Mouse (Mus musculus) natural killer cell, adult 2 months (primary cell): ENCODE data around the gene Mpo.
A peak's percentile ranks its signal among the peaks of the same experiment; 100 is the strongest.

Experiments used
- DNase-seq, 2 experiments: peaks; one replicate each; pipeline ENCODE4 v3.0.0; 2022; ENCODE audit warnings: low spot score in 2 of 2

The Mpo gene

GRCm38 (mm10) chr11:87758161-87758911 lies 35.0 kb upstream of the Mpo start:
- peak; percentile 63 to 73 for DNase-seq

DNA sequence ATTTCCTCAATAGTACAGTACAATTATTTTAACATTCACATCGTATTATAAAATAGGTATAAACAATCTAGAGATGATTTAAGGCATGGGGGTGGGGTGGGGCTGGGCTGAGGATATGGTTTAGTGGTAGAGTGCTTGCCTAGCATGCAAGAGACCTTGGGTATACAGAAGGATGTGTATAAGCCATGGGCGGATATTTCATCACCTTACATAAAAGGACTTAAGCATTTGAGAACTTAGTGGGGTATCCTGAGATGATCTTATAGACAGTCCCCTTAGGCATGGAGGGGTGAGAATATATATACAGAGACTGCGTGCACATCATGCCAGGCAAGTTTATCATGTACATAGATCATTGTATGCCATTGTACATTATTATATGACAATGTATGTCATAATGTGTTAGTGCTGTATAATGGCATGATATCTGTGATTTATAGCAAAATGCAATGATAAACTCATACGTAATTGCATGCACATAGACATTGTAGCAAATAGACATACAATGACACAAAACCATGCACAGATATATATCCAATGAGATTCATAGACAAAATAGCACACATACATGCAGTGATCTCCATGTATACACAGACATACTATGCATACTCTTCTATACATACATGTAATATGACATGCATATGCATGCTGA lies 34.3 kb upstream of the Mpo start:
- peak; percentile 36 to 56 for DNase-seq

DNA sequence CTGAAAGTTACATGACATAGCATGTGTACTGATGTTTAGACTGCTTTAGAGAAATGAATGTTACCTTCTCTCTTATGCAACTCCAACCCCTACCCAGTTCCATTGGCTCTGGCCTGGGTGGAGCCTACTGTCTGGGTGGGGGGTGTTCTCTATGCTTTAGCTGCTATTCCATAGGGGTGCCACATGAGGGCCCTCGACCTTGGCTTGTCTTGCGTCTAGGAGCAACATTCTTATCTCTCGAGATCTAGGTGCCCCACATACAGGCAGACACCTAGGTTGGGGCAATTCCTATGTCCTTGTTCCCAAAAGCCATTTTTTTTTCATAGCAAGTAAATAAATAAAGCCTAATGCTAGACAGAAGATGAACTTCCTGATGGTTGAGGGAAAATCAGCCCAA lies 33.8 kb upstream of the Mpo start:
- DNase-seq = peak; percentile 79 to 85

- peak in 1 of 2 experiments; percentile 39 for DNase-seq
These were observed 32.9 kb upstream of the Mpo start, which contains the start of gene Tspoap1 for GRCm38 (mm10) chr11:87760301-87761081. Gene Tspoap1, plus strand, starts transcription at chr11:87760541.

DNA sequence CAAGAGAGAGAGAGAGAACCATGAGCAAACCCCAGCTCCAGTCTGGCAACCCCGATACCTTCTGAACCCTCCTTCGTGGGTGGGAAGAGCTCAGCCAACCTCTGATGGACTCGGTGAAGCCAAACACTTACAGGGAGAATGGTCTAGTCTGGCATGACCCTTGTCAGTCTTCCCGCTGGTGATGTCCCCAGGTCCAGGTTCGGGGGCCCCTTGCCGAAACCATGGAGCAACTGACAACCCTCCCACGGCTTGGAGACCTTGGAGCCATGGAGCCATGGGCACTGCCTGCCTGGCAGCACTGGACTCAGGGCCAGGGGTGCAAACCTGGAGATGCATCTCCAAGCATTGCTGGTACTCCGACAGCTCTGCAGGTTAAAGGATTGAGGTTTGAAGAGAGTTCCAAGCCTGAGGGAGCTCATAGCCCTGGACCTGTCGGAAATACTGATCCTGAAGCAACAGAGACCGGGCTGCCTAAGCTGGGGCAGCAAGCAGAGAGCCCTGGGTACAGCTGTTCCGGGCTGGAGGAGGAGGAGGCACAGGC lies 32.1 kb upstream of the Mpo start:
- DNase-seq = no peak

- no peak for DNase-seq
These were observed 31.3 kb upstream of the Mpo start for GRCm38 (mm10) chr11:87761806-87762701.

DNA sequence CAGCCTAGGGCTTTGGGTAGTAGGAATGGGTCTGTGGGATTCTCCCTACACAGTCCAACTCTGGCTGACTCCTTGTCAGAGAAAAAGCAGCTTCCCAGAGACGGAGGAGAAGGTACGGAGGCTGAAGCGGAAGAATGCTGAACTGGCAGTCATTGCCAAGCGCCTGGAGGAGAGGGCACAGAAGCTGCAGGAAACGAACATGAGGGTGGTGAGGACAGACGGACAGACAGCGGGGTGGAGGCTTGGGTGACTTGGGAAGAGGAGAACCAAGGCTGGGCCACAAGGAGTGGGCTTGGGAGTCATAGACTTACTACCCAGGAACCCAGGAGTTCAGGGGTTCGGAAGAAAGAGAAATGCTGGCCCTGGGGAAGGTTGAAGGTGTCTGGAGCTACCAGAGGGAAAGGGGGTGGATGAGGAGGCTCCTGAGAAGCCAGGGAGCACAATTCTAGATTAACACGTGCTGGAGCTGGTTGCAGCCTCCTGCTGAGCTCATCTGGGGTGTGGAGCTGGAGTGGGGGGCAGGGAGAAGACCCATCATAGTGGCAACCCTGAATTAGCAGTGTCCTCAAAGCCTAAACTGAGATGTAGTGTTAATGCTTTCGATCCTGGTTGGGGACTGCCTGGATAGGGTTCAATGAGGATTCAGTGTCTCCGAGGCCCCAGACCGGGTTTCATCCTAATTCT lies 30.5 kb upstream of the Mpo start:
- DNase-seq = no peak

- no peak for DNase-seq
These were observed 29.8 kb upstream of the Mpo start for GRCm38 (mm10) chr11:87763511-87763987.

DNA sequence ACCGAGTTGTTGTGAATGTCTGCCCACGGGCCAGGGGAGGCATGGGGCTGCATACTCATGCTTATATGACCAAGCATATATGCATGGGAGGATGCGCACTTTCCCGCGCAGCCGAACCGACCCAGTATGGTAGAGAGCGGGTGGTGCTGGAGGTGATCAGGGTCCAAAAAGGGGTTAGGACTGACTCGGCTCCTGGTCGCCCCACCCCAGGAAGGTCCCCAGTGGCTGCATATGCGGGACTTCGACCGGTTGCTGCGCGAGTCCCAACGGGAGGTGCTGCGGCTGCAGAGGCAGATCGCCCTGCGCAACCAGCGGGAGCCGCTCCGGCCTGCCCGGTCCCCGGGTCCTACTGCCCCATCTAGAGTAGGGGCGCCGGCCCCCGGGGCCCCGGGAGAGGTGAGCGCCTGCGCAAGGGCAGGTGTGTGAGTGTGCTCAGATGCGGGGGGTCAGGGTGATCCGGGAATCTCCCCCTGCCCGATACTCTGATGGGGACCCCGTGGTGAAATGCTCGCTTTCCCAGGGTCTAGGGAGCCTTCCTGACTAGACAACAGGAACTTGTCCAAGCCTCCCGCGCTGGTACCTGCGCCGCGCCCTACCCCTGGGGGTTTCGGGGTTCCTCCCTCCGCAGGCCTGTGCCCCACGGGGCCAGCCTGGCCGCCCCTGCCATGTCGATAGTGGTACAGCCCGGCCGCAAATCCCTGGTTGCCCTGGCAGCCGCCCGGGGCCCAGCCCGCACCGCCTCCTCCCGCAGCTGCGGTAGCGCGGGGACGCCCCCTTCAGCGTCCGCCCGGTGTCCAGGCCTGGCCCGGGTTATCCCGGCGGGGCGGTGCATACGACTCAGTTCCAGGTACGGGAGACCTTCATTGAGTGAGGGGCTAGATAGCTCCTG lies 29.1 kb upstream of the Mpo start:
- DNase-seq = peak in 1 of 2 experiments; percentile 53

GRCm38 (mm10) chr11:87768745-87769144 lies 24.6 kb upstream of the Mpo start:
- DNase-seq = no peak

DNA sequence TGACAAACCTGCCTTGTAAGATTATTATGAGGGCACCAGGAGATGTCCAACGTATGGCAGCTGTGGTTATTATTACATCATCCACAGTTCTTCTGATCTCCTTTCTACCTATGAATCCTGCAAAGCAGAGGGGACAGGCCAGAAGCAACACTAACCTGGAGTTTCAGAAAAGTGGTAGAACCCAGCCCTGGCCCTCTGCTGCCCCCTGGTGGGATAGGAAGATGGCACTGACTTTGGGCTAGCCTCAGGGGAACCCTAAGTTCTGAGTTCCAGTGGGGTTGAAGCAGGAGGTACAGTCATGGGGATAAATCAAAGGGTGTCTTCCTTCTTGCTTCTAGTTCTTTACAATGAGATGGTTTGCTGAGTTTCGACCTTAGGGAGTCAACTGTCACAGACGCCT lies 22.4 kb upstream of the Mpo start:
- DNase-seq = peak; percentile 82 to 89

GRCm38 (mm10) chr11:87772354-87772753 lies 21.0 kb upstream of the Mpo start:
- no peak for DNase-seq

- no peak for DNase-seq
These were observed 15.1 kb upstream of the Mpo start for GRCm38 (mm10) chr11:87778100-87778765.

DNA sequence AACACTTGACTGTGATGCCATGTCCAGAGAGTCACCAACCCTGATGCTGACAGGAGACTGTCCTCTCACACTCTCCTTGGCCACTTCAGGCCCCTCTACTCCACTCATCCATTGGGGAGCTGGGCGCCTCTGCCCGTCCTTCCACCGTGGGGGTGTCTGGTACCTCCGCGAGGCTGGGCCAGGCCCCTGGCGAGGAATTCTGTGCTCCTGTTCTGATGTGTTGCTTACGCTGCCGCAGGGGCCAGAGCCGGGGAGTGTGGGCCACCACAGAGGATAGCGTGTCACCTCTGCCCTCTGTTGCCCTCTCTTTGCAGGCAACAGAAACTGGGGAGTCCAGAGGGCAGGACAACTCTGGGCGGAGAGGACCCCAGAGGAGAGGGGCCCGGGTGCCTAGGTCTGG lies 14.5 kb upstream of the Mpo start:
- DNase-seq = no peak

DNA sequence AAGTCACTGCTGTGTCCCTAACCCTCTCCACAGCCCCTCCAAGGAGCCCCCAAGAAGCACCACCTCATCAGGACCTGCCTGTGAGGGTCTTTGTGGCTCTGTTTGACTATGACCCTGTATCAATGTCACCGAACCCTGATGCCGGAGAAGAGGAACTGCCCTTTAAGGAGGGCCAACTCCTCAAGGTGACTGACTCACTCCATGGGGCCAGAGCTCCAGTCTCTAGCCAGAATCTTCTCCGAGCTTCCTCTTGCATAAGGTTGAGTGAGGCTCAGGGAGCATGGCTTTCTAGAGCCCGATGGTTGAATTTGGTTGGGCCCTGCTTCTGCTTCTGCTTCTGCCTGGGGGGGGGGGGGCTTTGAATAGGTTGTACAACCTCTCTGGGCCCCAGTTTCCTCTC lies 14.0 kb upstream of the Mpo start:
- no peak for DNase-seq

DNA sequence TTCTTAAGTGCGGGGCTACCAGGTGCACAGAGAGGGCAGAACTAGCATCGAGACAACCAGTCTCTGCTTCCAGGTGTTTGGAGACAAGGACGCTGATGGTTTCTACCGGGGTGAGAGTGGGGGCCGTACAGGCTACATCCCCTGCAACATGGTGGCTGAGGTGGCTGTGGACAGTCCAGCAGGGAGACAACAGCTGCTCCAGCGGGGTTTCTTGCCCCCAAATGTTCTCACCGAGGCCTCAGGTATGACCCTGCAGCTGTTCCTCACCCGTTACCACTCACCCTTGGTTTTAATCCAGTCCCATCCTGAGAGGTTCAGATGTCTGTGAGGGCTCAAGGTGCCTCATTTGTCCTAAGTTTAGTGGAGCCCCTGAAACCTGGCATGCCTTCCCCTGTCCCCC lies 13.3 kb upstream of the Mpo start:
- DNase-seq = no peak

DNA sequence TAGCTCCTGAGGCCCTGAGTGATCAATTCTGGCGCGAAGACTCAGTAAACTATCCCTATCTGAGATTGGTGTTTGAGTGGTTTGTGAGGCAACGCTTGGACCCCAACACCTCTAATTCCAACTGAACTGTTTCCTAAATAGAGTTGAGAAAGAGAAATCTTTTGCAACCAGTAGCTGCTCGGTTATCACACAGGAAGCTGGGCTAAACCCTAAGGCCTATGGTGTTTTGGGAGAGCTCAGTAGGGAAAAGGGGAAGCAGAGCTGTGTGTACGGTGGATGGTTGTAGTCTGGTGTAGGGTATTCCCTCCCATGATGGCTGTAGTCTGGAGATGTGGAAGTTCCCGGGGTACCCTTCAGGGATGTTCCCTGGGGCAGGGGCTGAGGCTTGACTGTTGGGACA lies 3.3 kb upstream of the Mpo start:
- no peak for DNase-seq

DNA sequence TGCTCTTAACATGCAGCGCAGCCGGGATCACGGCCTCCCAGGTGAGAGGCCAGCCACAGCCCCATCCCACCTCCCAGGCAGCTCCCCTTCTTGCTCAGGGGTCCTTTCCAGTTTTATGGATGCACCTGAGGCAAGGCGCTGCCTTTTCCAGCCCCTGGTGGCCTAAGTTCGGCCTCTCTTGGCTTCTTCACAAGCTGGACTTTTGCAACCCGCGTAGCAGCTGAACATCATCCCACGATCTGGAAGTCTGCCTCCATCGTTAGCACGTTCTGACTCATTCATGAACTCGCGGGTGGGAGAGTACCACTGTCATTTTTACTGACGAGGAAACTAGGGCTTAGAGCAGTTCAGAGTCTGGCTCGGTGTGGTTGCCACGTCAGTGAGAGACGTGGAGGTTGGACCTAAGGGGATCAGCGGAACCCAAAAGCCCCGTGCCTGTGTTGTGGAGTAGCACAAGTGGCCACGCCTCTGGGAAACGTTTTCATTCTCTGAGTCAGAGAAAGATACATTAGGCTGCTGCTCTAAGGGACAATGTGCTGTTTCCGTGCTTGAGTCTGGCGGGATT lies 8.4 kb downstream of the Mpo start:
- no peak for DNase-seq

- no peak for DNase-seq
These were observed 9.2 kb downstream of the Mpo start for GRCm38 (mm10) chr11:87802621-87803020.
